Mouse (Mus musculus) right cerebral cortex, postnatal 36 days (tissue): ENCODE data around the gene Pvr.

Experiments
- DNase-seq, 2 experiments: peaks; one replicate each; pipeline ENCODE4 v3.0.0; 2022; ENCODE audit warnings: low spot score in 2 of 2, mixed read lengths in 1 of 2

Pvr gene

DNA sequence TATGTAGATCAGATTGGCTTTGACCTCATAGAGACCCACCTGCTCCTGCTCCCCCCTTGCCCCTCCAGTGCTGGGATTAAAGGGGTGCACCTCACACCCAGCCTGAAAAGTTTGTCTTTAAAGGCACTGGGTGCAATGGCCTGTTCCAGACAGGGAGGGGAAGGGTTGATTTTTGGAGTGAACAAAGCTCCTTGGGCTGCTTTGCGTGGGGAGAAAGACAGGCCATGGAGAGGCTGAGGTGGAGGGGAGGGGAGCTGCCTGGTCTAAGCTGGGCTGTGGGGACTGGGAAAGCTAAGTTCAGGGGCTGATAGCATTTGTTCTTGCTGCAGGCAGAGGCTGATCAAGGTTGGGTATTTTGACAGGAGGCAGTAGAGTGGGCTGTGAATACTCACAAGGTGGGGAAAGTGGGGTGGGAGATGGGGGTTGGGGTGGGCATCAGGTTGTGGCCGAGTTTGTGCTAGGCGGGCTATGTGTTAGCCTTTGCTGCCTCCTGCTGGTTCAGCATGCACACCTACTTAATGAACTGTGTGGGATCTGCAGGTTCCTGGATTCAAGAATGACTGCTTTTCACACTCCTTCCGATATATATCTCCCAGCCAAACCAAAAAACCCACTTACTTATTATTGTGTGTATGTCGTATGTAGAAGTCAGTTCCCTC is 48.9 kb downstream of the Pvr start:
- no peak for DNase-seq

DNA sequence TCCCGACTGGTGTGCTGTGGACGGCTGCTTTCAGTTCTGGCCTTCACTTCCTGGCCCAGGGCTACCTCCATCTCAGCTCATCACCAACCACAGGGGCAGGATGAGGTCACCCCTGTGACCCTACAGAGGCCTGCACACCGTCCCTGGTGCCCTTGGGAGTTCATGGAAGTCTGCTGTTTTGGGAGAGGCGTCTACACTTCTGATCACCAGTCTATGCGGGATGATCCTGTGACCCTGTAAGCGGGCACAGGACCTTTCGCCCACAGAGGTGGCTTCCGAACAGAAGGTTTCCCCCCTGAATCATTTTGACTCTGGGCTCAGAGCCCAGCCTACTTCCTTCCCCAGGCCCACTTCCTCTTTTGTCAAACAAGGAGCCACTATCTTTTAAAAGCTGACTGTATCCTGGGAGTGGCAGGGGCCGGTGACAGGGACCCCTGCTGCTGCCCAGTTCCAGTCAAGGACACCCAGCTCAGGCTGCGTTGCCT is 49.8 kb downstream of the Pvr start:
- no peak for DNase-seq

DNA sequence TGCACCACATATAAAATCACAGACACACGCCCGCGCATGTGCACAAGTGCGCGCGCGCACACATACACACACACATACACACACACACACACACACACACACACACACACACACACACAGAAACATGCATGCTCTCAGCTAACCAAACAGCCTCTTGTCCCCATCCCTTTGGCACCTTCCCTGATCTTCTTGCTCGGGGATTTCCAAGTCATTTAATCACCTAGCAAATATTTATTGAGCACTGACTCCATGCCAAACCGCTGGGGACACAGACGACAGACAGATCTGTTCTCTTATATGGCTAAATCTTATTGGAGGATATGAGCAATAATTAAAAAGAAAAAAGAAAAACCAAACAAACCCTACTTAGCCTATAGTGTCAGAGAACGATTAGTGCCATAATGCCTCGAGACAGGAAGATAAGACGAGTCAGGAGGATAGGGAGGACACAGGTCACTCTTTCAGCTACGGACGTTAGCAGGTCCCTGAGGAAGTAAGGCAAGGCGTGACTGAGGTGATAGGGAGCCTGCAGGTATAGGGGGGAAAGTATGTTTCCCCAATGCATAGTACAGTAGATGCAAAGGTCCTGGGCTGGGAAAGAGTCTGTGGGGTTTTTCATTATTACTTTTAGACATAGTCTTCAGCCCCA is 53.1 kb downstream of the Pvr start:
- DNase-seq: no peak

DNA sequence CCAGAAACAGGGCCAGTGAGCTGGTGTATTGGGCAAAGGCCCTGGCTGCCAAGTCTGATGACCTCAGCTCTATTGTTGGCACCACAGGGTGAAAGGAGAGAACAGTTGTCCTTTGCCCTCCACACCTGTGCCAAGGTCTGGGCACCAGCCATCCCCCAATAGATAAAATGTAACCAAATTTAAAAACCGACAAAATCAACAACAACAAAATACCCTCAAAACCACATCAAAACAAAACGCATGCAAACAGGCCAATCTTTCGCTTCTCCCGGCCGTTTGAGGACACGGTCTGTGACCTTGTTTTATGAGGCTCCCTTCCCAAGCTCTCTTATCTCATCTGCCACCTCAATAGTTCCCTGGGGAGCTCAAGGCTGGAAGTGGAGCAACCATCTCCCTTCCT is 54.5 kb downstream of the Pvr start:
- no peak for DNase-seq

DNA sequence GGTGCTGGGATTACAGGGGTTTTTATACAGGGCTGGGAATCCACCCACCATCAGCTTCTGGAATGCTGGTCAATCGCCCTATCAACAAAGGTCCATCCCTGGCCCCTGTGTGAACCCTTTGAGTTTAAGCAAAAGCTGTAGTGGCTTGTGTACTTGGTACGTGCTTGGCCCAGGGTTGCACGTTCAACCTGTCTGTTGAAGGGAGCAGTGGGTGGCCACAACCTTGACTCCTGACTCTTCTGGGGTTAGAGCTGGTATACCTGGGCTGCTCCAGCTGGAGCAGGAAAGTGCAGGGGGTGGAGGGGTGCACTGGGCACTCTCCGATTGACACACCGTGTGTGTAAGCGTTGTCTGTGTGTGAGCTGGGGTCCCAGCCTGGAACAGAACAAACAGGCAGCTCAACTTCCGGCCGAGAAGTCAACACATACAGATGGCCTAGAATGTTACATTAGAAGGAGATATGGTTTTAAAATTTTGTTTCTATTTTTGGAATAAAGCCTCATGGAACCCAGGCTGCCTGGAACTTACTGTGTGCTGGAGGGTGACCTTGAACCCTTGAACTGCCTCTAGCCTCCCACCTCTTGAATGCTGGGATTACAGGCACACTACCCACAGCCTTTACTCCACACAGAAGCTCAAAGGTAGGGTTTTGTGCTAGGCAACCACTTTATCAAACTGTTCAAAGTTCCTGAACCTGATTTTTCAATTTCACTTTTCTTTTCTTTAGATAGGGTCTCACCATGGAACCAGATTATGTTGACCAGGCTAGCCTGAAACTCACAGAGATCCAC is 55.5 kb downstream of the Pvr start:
- no peak for DNase-seq

DNA sequence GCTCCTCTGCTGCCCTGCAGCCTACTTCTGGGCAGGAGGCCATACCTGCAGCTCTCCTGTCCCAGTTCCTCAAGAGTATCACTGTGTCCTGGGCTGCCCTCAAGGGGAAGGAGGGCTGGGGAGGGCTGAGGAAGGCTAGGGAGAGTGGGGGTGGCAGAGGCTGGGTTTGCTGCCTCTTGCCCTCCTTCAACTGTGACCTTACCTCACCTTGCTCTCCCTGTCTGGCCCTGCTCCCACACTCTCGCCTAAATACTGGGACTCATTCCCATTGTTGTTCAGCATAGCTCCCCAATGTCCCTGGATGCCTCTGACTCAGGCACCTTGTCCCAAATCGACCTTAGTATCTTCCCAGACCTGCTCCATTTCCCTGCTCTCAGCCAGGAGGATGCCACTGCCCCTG is 56.7 kb downstream of the Pvr start:
- no peak for DNase-seq

DNA sequence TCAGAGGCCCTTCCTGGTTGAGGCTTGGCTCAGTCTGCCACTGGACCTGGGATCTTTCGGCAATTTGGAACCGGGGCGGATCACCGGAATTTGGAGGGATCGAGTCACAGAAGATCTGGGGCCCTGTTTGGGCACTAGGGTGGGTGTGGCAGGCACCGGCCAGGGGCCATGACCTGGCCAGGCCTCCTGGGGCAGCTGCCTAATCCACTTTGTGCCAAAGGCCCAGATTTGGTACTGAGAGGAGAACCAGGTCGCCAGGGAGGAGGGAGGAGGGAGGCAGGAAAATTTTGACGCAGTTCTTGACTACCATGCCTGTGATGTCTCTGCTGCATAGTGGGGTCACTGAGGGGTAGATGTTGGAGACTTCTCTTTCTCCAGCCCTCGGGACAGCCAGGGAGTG is 59.8 kb downstream of the Pvr start, which contains the start of gene Ceacam16:
Gene Ceacam16 (minus strand): TSS at position 101 of the 400 bp plus-strand sequence.
- DNase-seq: no peak

DNA sequence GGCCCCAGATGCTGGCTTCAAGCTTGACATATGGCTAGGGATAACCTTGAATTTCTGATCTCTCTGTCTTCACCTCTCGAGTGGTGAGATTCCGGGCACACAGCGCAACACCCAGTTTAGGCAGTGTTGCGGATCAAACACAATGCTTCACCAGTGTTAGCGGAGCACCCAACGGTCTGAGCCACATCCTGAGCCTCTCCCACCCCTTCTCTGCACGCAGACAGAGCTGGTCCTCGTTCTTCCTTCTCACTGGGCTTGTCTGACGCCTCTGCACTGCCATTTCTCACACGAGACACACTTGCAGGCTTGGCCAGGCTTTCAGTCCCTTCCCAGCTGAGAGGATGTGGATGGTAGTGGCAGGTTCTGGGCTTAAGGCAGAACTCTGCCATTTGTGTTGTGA is 61.2 kb downstream of the Pvr start:
- no peak for DNase-seq

DNA sequence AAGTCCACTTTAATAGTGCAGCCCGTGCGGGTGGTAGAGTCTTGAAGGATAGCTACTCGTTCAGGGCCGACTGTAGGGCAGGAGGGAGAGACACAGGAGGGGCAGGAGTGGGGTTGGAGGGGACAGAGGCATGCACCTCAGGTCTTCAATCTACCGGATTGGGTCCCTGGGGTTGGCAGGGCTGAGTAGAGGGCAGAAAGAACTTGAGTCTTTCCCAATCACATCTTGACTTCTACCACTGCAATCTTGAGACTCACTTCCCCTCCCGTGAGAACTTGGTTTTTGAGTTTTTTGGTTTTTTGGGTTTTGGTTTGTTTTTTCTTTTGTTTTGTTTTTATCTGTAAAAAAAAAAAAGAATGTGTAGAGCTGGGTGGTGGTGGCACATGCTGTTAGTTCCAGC is 64.7 kb downstream of the Pvr start:
- no peak for DNase-seq

DNA sequence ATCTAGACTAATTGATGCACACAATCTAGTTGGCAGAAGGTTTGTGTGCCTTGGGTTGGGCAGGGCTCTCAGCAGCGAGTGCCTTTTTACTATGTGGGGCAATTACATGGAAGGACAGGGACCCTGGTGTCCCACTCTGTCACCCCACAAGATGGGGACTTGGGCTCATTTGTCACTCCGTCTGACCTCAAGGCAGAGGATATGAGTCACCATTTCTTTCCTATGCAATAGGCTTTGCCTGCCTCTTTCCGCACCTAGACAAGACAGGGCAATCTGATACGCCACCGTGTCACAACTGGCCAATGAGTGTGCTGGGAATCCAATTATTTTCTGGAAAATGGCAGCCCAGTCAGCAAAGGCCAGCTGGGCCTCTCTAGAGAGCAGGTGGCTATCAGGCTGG is 65.3 kb downstream of the Pvr start:
- DNase-seq: no peak
